Mouse (Mus musculus): ENCODE data around the gene Macrod2. TPM values are rescaled to one million over a fixed set of nuclear protein-coding genes. Genes with fewer than 3 reads are reported as not detected.

The Macrod2 gene
- polyA plus RNA-seq, 1 experiment from 2014 or later, result 34.8 TPM

- H3K27me3 ChIP-seq, result no peaks in the 10 kb centered on the region
- no peak overlapping the region for H3K27ac ChIP-seq
- no peaks in the 10 kb centered on the region for H3K4me1 ChIP-seq
- H3K4me3 ChIP-seq (replicated peaks), result no peak overlapping the region
- WGBS, result 88% methylated on average over 3 of the region's 3 CpGs
- H3K9me3 ChIP-seq (replicated peaks), result no peaks in the 10 kb centered on the region
- no peak overlapping the region for H3K4me2 ChIP-seq
- no peak overlapping the region for H3K9ac ChIP-seq
- no peaks in the 10 kb centered on the region for H3K36me3 ChIP-seq
- no peak for ATAC-seq (replicated peaks; ENCODE audit: low FRiP score)
Measured at GRCm38 (mm10) chr2:142108947-142109346, 1713.8 kb downstream of the Macrod2 start.

GRCm38 (mm10) chr2:142116623-142117022 is 1721.5 kb downstream of the Macrod2 start:
- 90% methylated on average over 1 of the region's 1 CpGs for WGBS
- Histone ChIP-seq H3K9me3 (replicated peaks) (no peaks in the 10 kb centered on the region), H3K36me3 (no peaks in the 10 kb centered on the region), H3K27ac (no peak overlapping the region), H3K4me1 (0 out of 2 replicates have a peak, but pooled peaks cover 3% of the 10 kb centered on the region), H3K4me2 (no peak overlapping the region), H3K27me3 (no peaks in the 10 kb centered on the region), H3K9ac (no peak overlapping the region), H3K4me3 (replicated peaks) (no peak overlapping the region)
- no peak for ATAC-seq (replicated peaks; ENCODE audit: low FRiP score)

DNA sequence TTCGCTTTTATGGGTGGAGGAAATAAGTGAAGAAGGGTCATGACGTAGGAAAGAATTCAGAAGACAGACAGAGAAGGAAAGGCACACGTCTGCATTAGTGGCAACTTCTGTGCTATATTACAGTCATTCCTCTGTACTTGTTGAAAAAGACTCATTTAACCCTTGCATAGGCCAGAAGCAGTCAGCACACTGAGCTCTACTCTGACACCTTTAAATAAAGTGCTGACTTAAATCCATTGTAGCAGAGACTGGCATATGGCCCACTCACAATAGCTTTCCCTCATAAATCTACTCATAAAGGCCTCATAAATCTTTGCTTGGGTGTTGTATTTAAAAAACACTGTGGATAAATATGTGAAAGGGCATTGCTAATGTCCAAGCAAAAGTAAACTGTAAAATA is 1733.0 kb downstream of the Macrod2 start:
- WGBS, result 55% methylated on average over 3 of the region's 3 CpGs

DNA sequence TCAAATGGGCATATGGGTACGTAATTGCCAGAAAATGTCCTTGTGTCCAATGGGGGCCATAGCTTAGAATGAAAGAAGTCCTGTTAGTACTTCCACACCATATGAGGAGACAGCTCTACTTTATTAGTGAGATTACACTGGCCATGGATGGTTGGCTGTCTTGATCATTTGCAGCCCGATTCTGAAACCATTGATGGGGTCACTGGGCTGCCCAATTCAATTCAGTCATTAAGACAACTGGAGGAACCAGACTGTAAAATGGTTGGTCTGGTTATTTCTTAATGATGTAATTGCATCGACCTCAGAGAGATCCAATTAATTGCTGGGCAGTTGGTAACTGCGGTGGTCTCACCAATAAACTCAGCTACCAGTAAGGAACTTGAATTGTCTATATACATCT is 1734.1 kb downstream of the Macrod2 start:
- ATAC-seq (replicated peaks; ENCODE audit: low FRiP score), result no peak
- Histone ChIP-seq H3K4me2 (no peak overlapping the region), H3K27ac (no peak overlapping the region), H3K4me1 (no peaks in the 10 kb centered on the region), H3K27me3 (no peaks in the 10 kb centered on the region), H3K4me3 (replicated peaks) (no peak overlapping the region), H3K9ac (no peak overlapping the region), H3K36me3 (no peaks in the 10 kb centered on the region), H3K9me3 (replicated peaks) (no peaks in the 10 kb centered on the region)
- 81% methylated on average over 4 of the region's 4 CpGs for WGBS

More for the DNA sequence above, 1733.0 kb downstream of the Macrod2 start:
- Histone ChIP-seq H3K4me2 (no peak overlapping the region), H3K9me3 (replicated peaks) (no peaks in the 10 kb centered on the region), H3K27ac (no peak overlapping the region), H3K36me3 (no peaks in the 10 kb centered on the region), H3K4me1 (no peaks in the 10 kb centered on the region), H3K4me3 (replicated peaks) (no peak overlapping the region), H3K9ac (no peak overlapping the region), H3K27me3 (no peaks in the 10 kb centered on the region)
- no peak for ATAC-seq (replicated peaks; ENCODE audit: low FRiP score)

DNA sequence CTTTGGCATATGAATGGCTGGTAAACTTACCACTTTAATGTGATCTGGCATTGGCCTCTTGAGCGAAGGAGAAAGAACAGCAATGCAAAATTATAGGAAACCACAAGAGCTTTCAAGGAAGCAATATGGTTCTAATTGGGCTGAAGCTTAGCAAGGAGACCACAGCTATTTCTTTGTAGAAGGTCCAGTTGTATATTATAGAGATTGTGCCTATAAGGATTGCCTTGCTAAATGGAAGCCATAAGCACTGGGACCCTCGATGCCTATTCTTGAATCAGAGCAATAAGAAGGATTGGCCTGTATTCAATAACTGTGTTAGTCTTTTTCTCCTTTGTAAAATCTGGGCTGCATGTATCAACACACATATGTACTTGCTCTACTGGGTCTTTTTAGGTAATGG is 1754.2 kb downstream of the Macrod2 start:
- WGBS, result 83% methylated on average over 2 of the region's 2 CpGs
- no peaks in the 10 kb centered on the region for H3K27me3 ChIP-seq
- H3K9ac ChIP-seq, result no peak overlapping the region
- H3K36me3 ChIP-seq, result no peaks in the 10 kb centered on the region
- H3K27ac ChIP-seq, result no peak overlapping the region
- no peaks in the 10 kb centered on the region for H3K9me3 ChIP-seq (replicated peaks)
- no peak overlapping the region for H3K4me3 ChIP-seq (replicated peaks)
- no peak overlapping the region for H3K4me2 ChIP-seq
- ATAC-seq (replicated peaks; ENCODE audit: low FRiP score), result no peak
- H3K4me1 ChIP-seq, result no peaks in the 10 kb centered on the region

- H3K36me3 ChIP-seq, result no peaks in the 10 kb centered on the region
- no peak overlapping the region for H3K4me3 ChIP-seq (replicated peaks)
- 0 out of 2 replicates have a peak, but pooled peaks cover 2% of the 10 kb centered on the region for H3K4me1 ChIP-seq
- H3K4me2 ChIP-seq, result no peak overlapping the region
- no peak overlapping the region for H3K27ac ChIP-seq
- peaks cover 28% of the 10 kb centered on the region for H3K27me3 ChIP-seq
- 41% methylated on average over 10 of the region's 10 CpGs for WGBS
- no peaks in the 10 kb centered on the region for H3K9me3 ChIP-seq (replicated peaks)
- no peak overlapping the region for H3K9ac ChIP-seq
- no peak for ATAC-seq (replicated peaks; ENCODE audit: low FRiP score)
Measured at GRCm38 (mm10) chr2:142163506-142164275, 1768.6 kb downstream of the Macrod2 start.

- Histone ChIP-seq H3K36me3 (no peaks in the 10 kb centered on the region), H3K9me3 (replicated peaks) (no peaks in the 10 kb centered on the region), H3K9ac (no peak overlapping the region), H3K4me1 (no peaks in the 10 kb centered on the region), H3K4me3 (replicated peaks) (no peak overlapping the region), H3K27ac (no peak overlapping the region), H3K4me2 (no peak overlapping the region), H3K27me3 (peaks cover 32% of the 10 kb centered on the region)
- WGBS, result 17% methylated on average over 2 of the region's 2 CpGs
- ATAC-seq (replicated peaks; ENCODE audit: low FRiP score), result peak; percentile 86
Measured at GRCm38 (mm10) chr2:142169649-142170048, 1774.5 kb downstream of the Macrod2 start.

- no peak overlapping the region for H3K4me2 ChIP-seq
- no peaks in the 10 kb centered on the region for H3K4me1 ChIP-seq
- no peak overlapping the region for H3K4me3 ChIP-seq (replicated peaks)
- H3K9me3 ChIP-seq (replicated peaks), result no peaks in the 10 kb centered on the region
- ATAC-seq (replicated peaks; ENCODE audit: low FRiP score), result no peak
- H3K36me3 ChIP-seq, result no peaks in the 10 kb centered on the region
- 91% methylated on average over 3 of the region's 3 CpGs for WGBS
- H3K27me3 ChIP-seq, result peaks cover 21% of the 10 kb centered on the region; the same call in 1 of the 2 replicates
- no peak overlapping the region for H3K9ac ChIP-seq
- H3K27ac ChIP-seq, result no peak overlapping the region
Measured at GRCm38 (mm10) chr2:142172706-142173105, 1777.6 kb downstream of the Macrod2 start.

- Histone ChIP-seq H3K9ac (no peak overlapping the region), H3K27me3 (peaks cover 11% of the 10 kb centered on the region; the same call in 1 of the 2 replicates), H3K4me3 (replicated peaks) (no peak overlapping the region), H3K36me3 (no peaks in the 10 kb centered on the region), H3K4me2 (no peak overlapping the region), H3K9me3 (replicated peaks) (no peaks in the 10 kb centered on the region), H3K27ac (no peak overlapping the region), H3K4me1 (no peaks in the 10 kb centered on the region)
- no peak for ATAC-seq (replicated peaks; ENCODE audit: low FRiP score)
- 60% methylated on average over 2 of the region's 2 CpGs for WGBS
Measured at GRCm38 (mm10) chr2:142174039-142174438, 1778.9 kb downstream of the Macrod2 start.

DNA sequence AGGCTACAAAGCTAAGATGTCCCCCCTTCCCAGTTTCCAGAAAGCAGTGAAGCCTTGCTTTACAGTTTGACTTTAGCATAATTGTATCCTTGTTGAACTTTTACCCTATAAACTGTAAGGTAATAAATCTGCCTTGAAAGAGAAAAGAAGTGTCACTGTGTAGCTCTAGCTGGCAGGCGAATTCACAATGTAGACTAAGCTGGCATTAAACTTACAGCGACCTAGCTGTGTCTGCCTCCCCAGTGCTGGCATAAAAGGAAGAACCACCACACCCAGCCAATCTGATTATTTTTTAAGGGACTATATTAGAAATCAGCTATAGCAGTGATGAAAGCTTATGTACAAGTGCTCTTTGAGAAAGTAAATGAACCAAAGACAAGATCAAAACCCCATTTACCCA is 1791.8 kb downstream of the Macrod2 start:
- Histone ChIP-seq H3K36me3 (no peaks in the 10 kb centered on the region), H3K27me3 (no peaks in the 10 kb centered on the region), H3K4me1 (peaks cover 11% of the 10 kb centered on the region), H3K9me3 (replicated peaks) (no peaks in the 10 kb centered on the region), H3K27ac (no peak overlapping the region), H3K4me3 (replicated peaks) (no peak overlapping the region), H3K4me2 (no peak overlapping the region), H3K9ac (no peak overlapping the region)
- 41% methylated on average over 2 of the region's 2 CpGs for WGBS
- ATAC-seq (replicated peaks; ENCODE audit: low FRiP score), result peak; percentile 64; the same call in 1 of the 2 replicates

DNA sequence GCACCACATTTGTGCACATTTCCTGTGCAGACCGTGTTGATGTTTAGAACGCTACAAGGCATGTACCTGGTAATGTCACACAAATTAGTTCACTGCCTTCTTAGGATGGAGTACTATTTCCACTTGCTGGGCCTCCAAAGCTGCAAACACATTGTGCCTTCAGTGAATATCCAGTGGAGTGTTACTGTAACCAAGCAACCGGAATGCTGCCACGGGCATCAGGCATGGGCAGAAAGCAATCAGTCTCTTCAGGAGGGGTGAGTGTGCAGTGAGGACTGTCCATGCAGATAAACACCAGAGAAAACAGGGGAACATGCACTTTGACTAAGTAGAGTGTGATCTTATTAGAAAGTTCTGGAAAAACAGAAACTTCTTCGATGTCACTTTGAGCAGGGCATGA is 1792.3 kb downstream of the Macrod2 start:
- Histone ChIP-seq H3K9ac (no peak overlapping the region), H3K27me3 (no peaks in the 10 kb centered on the region), H3K27ac (no peak overlapping the region), H3K4me1 (peaks cover 11% of the 10 kb centered on the region), H3K9me3 (replicated peaks) (no peaks in the 10 kb centered on the region), H3K4me2 (no peak overlapping the region), H3K36me3 (no peaks in the 10 kb centered on the region), H3K4me3 (replicated peaks) (no peak overlapping the region)
- 47% methylated on average over 5 of the region's 5 CpGs for WGBS
- peak; percentile 99 for ATAC-seq (replicated peaks; ENCODE audit: low FRiP score)

GRCm38 (mm10) chr2:142217371-142217770 is 1822.3 kb downstream of the Macrod2 start:
- H3K36me3 ChIP-seq, result no peaks in the 10 kb centered on the region
- H3K9me3 ChIP-seq (replicated peaks), result no peaks in the 10 kb centered on the region
- no peak overlapping the region for H3K4me2 ChIP-seq
- H3K4me3 ChIP-seq (replicated peaks), result no peak overlapping the region
- ATAC-seq (replicated peaks; ENCODE audit: low FRiP score), result no peak
- no peaks in the 10 kb centered on the region for H3K27me3 ChIP-seq
- no peak overlapping the region for H3K27ac ChIP-seq
- H3K9ac ChIP-seq, result no peak overlapping the region
- H3K4me1 ChIP-seq, result no peaks in the 10 kb centered on the region
- WGBS, result 84% methylated on average over 1 of the region's 1 CpGs

Measured in kidney, embryonic 15.5 days (tissue).